Mouse (Mus musculus) intestine, embryonic 15.5 days (tissue): ENCODE measurements around the gene Ubfd1. TPM values are rescaled to one million over a fixed set of nuclear protein-coding genes. Genes with fewer than 3 reads are reported as not detected.
A peak's percentile ranks its signal among the peaks of the same experiment; 100 is the strongest.

Experiments
- ATAC-seq: fragments of 200-750 bp; cut with Nextera tagmentation; 2 replicates; pipeline ENCODE4 v1.8.0; 2017; ENCODE audit warnings: moderate TSS enrichment, moderate library complexity
- H3K27ac ChIP-seq: fragments of 300-500 bp; sonication (generic); 2 replicates; pipeline ENCODE4 v1.5.1; 2015; ENCODE audit warnings: mild to moderate bottlenecking, inconsistent platforms
- H3K27me3 ChIP-seq: fragments of 300-500 bp; sonication (generic); replicated peaks from 2 replicates; pipeline ENCODE4 v1.6.1; 2015; ENCODE audit warnings: inconsistent platforms
- H3K36me3 ChIP-seq: fragments of 300-500 bp; sonication (generic); 2 replicates; pipeline ENCODE4 v1.6.1; 2015; ENCODE audit warnings: inconsistent platforms
- H3K4me1 ChIP-seq: fragments of 300-500 bp; sonication (generic); replicated peaks from 2 replicates; pipeline ENCODE4 v1.6.1; 2015; ENCODE audit warnings: inconsistent platforms
- H3K4me2 ChIP-seq: fragments of 300-500 bp; sonication (generic); replicated peaks from 2 replicates; pipeline ENCODE4 v1.6.1; 2015; ENCODE audit warnings: mild to moderate bottlenecking, inconsistent platforms
- H3K4me3 ChIP-seq: fragments of 300-500 bp; sonication (generic); replicated peaks from 2 replicates; pipeline ENCODE4 v1.5.1; 2015; ENCODE audit warnings: inconsistent platforms
- H3K9ac ChIP-seq: fragments of 300-500 bp; sonication (generic); 2 replicates; pipeline ENCODE4 v1.6.1; 2015; ENCODE audit warnings: inconsistent platforms
- H3K9me3 ChIP-seq: fragments of 300-500 bp; sonication (generic); 2 replicates; pipeline ENCODE4 v1.6.1; 2016; ENCODE audit warnings: inconsistent platforms
- WGBS: fragments of 180-500 bp; shearing (Covaris S2); methylation state at CpG from one replicate; pipeline ENCODE4 v1.1.7; 2015; 5-methylcytosine and 5-hydroxymethylcytosine counted together
- polyA plus RNA-seq: library from polyadenylated mRNA; unstranded; fragments of >200 nt; fragmentation: Nextera tagmentation; extraction: Ambion mirVana; gene quantifications from 2 replicates; pipeline ENCODE4 v1.2.1, GENCODE M21; 2015

The Ubfd1 gene
- polyA plus RNA-seq, 1 experiment from 2014 or later, result 58.7 TPM

DNA sequence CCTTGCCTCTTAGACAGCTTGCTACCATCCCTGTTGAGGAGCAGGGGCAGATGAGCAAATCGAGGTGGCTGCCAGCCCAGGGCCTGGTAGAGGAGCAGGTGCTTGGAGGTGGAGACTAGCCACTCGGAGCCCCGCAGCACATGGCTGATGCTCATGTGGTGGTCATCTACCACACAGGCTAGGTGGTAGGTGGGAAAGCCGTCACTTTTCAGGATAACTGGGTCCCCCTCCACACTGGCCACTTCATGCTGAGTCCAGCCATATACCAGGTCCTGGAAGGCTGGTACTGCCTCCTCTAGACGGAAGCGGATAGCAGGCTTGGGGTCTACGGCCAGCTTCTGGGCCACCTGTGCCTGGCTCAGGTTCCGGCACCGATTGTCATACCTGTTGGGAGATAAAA is 18.8 kb upstream of the Ubfd1 start:
- no peak overlapping the region for H3K4me2 ChIP-seq
- no peak overlapping the region for H3K27ac ChIP-seq
- 95% methylated on average over 9 of the region's 9 CpGs for WGBS
- H3K36me3 ChIP-seq, result peaks cover 8% of the 10 kb centered on the region; the same call in 1 of the 2 replicates
- no peak for ATAC-seq
- no peak overlapping the region for H3K4me3 ChIP-seq
- H3K9ac ChIP-seq, result no peak overlapping the region
- H3K4me1 ChIP-seq, result 0 out of 2 replicates have a peak, but pooled peaks cover 5% of the 10 kb centered on the region
- H3K27me3 ChIP-seq, result no peaks in the 10 kb centered on the region
- no peaks in the 10 kb centered on the region for H3K9me3 ChIP-seq

DNA sequence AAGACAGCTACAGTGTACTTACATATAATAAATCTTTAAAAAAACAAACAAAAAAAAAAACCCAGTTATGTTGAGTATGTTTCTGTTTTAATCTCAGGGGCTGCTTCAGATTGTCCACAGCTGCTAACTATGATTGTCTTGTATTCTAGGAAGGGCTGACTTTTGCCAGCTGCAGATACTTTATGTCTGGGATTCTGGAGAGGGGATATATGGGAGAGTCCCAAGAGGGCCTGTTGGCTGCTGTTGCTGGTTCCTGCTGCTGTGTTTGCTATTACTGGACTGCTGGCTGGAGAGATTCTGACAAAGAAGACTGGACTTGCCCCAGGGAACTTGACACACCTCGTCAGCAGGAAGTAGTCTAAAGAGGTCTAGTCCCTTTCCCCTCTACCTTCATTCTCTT is 16.1 kb upstream of the Ubfd1 start:
- Histone ChIP-seq H3K4me3 (no peak overlapping the region), H3K27me3 (no peaks in the 10 kb centered on the region), H3K27ac (no peak overlapping the region), H3K9me3 (no peaks in the 10 kb centered on the region), H3K4me2 (no peak overlapping the region), H3K36me3 (peaks cover 8% of the 10 kb centered on the region; the same call in 1 of the 2 replicates), H3K9ac (no peak overlapping the region), H3K4me1 (0 out of 2 replicates have a peak, but pooled peaks cover 3% of the 10 kb centered on the region)
- ATAC-seq, result no peak
- 61% methylated on average over 1 of the region's 1 CpGs for WGBS

DNA sequence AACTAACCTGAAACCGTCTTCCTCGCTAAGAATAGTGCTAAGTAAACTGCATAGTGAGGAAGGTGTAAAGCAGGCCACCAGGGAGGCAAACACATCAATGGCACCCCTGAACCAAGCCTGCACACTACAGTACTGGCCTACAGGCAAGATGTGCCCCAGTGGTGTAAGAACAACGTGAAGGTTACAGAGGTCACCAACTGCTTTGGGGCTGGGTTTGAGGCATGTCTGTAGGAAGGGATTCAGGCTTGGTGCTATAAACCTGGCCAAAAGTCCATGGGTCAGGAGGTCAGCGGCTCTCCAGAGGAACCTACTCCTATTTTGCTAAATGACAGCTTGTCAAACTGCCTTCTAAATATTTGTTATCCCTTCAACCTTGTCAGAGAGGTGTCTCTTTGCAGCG is 10.3 kb upstream of the Ubfd1 start:
- Histone ChIP-seq H3K27me3 (no peaks in the 10 kb centered on the region), H3K9ac (no peak overlapping the region), H3K36me3 (0 out of 2 replicates have a peak, but pooled peaks cover 15% of the 10 kb centered on the region), H3K27ac (no peak overlapping the region), H3K4me1 (no peaks in the 10 kb centered on the region), H3K4me2 (no peak overlapping the region), H3K9me3 (no peaks in the 10 kb centered on the region), H3K4me3 (no peak overlapping the region)
- 78% methylated on average over 5 of the region's 5 CpGs for WGBS
- peak; percentile 49; the same call in 1 of the 2 replicates for ATAC-seq

DNA sequence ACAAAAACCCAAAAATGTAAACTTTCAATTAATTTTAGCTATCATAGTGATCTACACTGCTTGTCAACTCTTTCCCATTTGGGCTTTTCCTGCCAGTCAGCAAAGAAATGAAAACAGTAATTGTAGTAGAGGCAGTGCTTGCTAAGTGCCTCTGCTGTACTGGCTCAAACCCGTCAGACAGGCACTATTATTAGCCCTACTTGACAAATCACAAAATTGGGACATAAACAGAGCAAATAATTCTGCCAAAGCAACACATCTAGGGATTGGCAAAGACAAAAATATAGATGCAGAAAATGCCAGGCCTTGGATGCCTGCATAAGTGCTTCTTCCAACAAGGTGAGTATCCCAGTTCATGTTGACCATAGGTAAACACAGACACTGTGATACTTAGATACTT is 1.3 kb upstream of the Ubfd1 start:
- H3K27ac ChIP-seq, result no peak overlapping the region
- H3K9ac ChIP-seq, result no peak overlapping the region
- H3K4me1 ChIP-seq, result peaks cover 16% of the 10 kb centered on the region
- peak overlapping the region; percentile 77 for H3K4me2 ChIP-seq
- no peak for ATAC-seq
- H3K9me3 ChIP-seq, result no peaks in the 10 kb centered on the region
- no peaks in the 10 kb centered on the region for H3K27me3 ChIP-seq
- 47% methylated on average over 1 of the region's 1 CpGs for WGBS
- H3K4me3 ChIP-seq, result peak overlapping the region; percentile 100; the same call in 1 of the 2 replicates
- H3K36me3 ChIP-seq, result peaks cover 8% of the 10 kb centered on the region; the same call in 1 of the 2 replicates

DNA sequence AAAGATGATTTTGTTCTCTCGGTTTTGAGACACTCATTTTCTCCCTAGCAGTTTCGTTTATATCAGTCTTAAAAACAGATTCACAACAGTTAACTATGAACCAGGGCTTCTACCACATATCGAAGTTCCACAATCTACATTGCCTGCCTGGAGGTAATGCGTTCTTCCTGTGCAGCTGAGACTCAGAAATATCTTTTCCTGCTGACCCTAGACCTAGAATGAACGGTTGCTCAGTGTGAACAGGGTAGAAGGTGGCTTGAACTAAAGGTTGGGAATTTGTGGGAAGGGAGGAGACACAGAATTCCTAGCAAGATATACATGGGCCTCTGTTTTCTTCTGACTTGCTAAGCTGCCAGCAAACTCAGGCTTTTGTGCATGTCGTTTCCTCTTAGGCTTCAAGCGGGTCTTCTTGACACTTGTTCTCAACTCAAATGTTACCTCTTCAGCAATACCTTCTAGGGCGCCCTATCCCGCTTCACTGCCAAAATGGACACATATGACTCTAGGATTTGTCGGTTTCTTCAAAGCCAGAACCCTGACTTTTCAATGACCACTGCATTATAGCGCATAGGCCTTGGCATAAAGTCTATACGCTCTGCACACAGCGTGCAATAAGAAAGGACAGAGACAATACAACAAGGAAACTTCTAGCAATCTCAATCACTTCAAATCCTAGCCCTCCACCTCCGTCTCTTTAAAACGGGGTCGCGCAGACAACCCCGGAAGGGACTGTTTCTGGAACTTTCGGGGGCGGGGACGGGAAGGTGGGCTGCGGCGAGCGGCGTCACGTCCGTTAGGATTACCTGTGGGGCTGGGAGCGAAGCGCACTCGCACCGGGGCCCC is 652 bp upstream of the Ubfd1 start:
- Histone ChIP-seq H3K27ac (peak overlapping the region; percentile 96), H3K4me3 (peak overlapping the region; percentile 100), H3K4me1 (peaks cover 17% of the 10 kb centered on the region), H3K9ac (peak overlapping the region; percentile 99), H3K9me3 (no peaks in the 10 kb centered on the region), H3K27me3 (no peaks in the 10 kb centered on the region), H3K36me3 (peaks cover 8% of the 10 kb centered on the region), H3K4me2 (peak overlapping the region; percentile 77)
- ATAC-seq, result peak; percentile 71; the same call in 1 of the 2 replicates
- WGBS, result 12% methylated on average over 31 of the region's 31 CpGs

DNA sequence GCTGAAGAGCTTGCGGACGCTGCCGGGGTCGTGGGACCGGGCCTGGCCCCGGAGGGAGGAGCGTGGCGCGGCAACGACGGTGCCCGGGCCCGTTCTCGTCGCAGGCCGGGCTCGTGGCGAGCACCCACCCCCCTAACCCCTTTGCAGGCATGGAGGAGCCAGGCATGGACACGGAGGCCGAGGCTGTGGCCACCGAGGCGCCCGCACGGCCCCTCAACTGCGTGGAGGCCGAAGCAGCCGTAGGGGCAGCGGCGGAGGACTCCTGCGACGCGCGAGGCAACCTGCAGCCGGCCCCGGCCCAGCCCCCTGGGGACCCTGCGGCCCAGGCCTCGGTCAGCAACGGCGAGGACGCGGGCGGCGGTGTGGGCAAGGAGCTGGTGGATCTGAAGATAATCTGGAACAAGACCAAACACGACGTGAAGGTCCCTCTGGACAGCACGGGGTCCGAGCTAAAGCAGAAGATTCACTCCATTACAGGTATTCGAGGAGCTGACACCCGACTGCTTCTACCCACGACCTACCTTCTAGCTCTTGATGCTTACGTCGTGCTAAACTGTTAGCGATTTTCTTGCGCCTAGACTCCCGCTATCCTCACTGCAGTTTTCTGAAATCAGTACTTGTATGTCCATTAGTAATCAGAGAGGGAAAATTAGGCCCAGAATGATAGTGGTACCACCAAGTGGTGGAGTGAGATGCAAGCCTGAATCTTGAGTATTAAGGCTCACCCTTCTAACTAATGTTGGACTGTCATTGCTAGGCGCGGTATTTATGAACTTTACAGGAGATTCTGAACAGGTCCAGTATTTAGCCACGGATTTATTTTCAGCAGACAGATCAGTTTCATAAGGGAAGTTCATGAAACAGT is 774 bp downstream of the Ubfd1 start:
- ATAC-seq, result peak; percentile 36

DNA sequence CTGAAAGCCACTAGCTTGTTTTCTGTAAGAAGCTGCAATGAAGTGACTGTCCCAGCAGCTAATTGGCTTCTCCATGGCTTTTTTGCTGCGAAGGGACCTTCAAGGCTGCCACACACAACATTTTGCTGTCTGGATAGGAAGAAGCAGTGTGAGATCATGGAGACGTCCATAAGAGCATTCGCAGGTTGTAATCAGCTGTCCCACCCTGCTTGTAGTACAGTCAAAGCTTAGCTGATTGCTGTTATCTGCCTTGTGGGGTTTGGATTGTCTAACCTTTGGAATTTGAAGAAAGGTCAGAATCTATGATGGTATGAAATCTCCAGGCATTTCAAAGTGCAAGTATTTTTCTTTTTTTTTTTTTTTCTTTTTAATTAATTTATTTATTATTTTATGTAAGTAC is 7.4 kb downstream of the Ubfd1 start:
- H3K4me2 ChIP-seq, result no peak overlapping the region
- H3K27ac ChIP-seq, result peak overlapping the region; percentile 54; the same call in 1 of the 2 replicates
- H3K9me3 ChIP-seq, result no peaks in the 10 kb centered on the region
- H3K4me3 ChIP-seq, result no peak overlapping the region
- H3K4me1 ChIP-seq, result 0 out of 2 replicates have a peak, but pooled peaks cover 4% of the 10 kb centered on the region
- H3K9ac ChIP-seq, result no peak overlapping the region
- H3K36me3 ChIP-seq, result peaks cover 43% of the 10 kb centered on the region
- peak; percentile 89 for ATAC-seq
- no peaks in the 10 kb centered on the region for H3K27me3 ChIP-seq
- 74% methylated on average over 3 of the region's 3 CpGs for WGBS

More for the DNA sequence above, 774 bp downstream of the Ubfd1 start:
- 1% methylated on average over 58 of the region's 58 CpGs for WGBS
- Histone ChIP-seq H3K4me3 (peak overlapping the region; percentile 100), H3K9ac (peak overlapping the region; percentile 99), H3K27me3 (no peaks in the 10 kb centered on the region), H3K9me3 (no peaks in the 10 kb centered on the region), H3K4me1 (peaks cover 17% of the 10 kb centered on the region), H3K36me3 (peaks cover 16% of the 10 kb centered on the region), H3K4me2 (peak overlapping the region; percentile 77), H3K27ac (peak overlapping the region; percentile 96)

DNA sequence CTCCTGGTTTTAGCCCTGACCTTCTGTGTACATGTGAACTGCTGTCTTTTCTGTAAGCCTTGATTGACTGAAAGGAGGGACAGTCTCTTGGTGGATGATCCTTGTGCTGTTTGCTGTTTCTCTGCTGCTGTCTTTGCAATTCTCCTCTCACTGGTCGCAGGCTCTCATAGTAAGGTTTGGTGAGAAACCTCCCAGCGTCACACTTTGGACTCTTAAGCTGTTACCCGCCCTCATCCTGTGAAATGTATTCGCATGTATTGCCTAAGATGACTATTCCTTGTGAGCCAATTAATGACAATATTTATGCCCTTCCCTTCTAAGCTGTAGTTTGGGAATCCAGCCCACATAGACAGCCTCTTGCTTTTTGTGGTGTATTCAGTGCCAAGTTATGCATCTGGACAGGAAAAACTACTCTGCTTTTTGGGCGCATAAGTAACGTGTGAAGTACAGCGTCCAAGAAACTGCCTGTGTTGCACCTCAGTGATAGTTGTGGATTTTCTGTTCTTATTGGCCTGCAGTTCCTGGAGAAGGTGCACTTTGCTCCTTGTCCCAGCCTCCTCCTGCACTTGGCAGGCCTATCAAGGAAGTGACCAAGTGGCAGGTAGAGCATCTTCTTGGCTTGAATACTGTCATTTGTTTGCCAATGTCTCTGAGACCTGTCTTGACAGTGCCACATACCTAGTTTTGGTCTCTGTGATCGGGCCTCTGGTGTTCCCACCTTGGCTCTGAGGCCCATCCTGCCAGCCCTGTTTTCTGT is 13.0 kb downstream of the Ubfd1 start:
- Histone ChIP-seq H3K9ac (no peak overlapping the region), H3K27me3 (no peaks in the 10 kb centered on the region), H3K4me2 (no peak overlapping the region), H3K4me3 (no peak overlapping the region), H3K36me3 (peaks cover 35% of the 10 kb centered on the region), H3K27ac (peak overlapping the region; percentile 2; the same call in 1 of the 2 replicates), H3K9me3 (no peaks in the 10 kb centered on the region), H3K4me1 (no peaks in the 10 kb centered on the region)
- WGBS, result 81% methylated on average over 8 of the region's 8 CpGs
- peak; percentile 42; the same call in 1 of the 2 replicates for ATAC-seq

DNA sequence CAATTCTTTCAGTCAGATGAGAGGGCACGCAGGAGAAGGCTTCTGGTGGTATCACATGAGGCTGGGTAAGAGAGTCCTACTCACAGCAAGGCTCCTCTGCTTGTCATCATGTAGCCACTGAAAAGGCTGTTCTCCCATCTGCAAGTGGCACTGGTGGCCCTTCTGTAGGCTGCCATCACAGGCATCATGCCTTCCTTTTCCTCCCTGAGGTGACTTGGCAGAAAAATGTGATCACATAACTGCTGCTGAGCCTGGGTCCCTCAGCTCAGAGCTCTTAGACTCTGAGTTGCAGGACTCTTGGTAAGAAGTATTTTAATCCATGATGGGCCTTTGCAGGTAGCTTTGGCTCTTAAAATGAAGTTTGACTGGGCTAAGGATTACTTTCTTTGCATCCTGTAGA is 14.1 kb downstream of the Ubfd1 start:
- H3K9ac ChIP-seq, result no peak overlapping the region
- 93% methylated on average over 1 of the region's 1 CpGs for WGBS
- H3K4me3 ChIP-seq, result no peak overlapping the region
- no peaks in the 10 kb centered on the region for H3K9me3 ChIP-seq
- H3K4me1 ChIP-seq, result no peaks in the 10 kb centered on the region
- no peak for ATAC-seq
- H3K27me3 ChIP-seq, result no peaks in the 10 kb centered on the region
- H3K27ac ChIP-seq, result no peak overlapping the region
- no peak overlapping the region for H3K4me2 ChIP-seq
- peaks cover 32% of the 10 kb centered on the region for H3K36me3 ChIP-seq

DNA sequence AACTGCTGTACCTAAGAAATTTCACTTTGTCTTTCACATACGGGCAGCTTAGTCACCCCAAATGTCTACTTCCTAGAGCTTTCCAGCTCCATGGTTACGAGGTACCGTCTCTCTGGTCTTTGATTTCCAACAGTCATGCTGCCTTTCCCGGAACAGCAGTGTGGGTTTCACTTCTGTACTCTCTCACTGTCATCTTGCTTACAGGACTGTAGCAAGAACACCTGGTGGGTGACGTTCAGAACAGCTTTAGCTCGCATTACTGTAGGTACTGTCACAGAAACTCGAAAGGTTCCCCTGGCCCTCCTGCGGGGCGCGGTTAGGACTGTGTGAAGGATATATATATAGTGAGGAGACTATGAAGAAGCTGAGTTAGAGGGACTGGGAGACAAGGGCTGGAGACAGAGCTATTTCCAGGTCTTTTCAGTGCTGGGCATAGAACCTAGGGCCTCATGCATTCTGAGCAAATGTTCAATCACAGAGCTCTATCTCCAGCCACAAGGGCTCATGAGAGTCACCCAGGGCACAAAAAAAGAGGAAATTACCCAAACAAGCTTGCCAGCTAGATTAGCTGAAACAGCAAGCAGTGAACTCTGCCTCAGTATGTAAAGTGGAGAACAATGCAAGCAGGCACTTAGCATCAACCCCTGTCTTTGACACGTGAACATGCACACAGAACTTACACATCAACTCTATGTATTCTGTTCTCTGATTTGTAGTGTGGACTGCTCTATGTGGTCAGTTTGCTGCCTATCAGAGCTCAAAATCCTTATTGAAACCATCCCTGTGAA is 20.4 kb downstream of the Ubfd1 start:
- 86% methylated on average over 11 of the region's 11 CpGs for WGBS
- Histone ChIP-seq H3K27me3 (no peaks in the 10 kb centered on the region), H3K4me3 (no peak overlapping the region), H3K9ac (no peak overlapping the region), H3K4me1 (no peaks in the 10 kb centered on the region), H3K27ac (no peak overlapping the region), H3K9me3 (no peaks in the 10 kb centered on the region), H3K4me2 (no peak overlapping the region), H3K36me3 (peaks cover 40% of the 10 kb centered on the region)
- ATAC-seq, result no peak
